Mouse (Mus musculus) heart, embryonic 14.5 days (tissue): ENCODE results near the gene Npm1. TPM values are rescaled to one million over a fixed set of nuclear protein-coding genes. Genes with fewer than 3 reads are reported as not detected.
A peak's percentile ranks its signal among the peaks of the same experiment; 100 is the strongest.

ENCODE experiments used
- ATAC-seq: fragments of 200-750 bp; cut with Nextera tagmentation; 2 replicates; pipeline ENCODE4 v1.8.0; 2017; ENCODE audit warnings: low read depth, moderate TSS enrichment; ENCODE audit not compliant: insufficient number of reproducible peaks, insufficient read depth, low FRiP score
- H3K27ac ChIP-seq, 2 experiments: fragments of 200-500 bp in 1 of 2; fragments of 300-500 bp in 1 of 2; sonication (generic) in 1 of 2; replicated peaks in 1 of 2; 2 replicates each; pipeline ENCODE4 v1.5.1; 2012 to 2014; ENCODE audit warnings: low read depth in 2 of 2, low read length in 2 of 2, control low read depth in 1 of 2, mild to moderate bottlenecking in 1 of 2, mixed read lengths in 1 of 2; ENCODE audit not compliant: control insufficient read depth in 1 of 2, insufficient read depth in 1 of 2
- H3K27me3 ChIP-seq: fragments of 300-500 bp; sonication (generic); 2 replicates; pipeline ENCODE4 v1.6.1; 2014; ENCODE audit warnings: mild to moderate bottlenecking, low read length, control low read depth; ENCODE audit not compliant: control insufficient read depth, insufficient read depth
- H3K36me3 ChIP-seq: fragments of 300-500 bp; sonication (generic); 2 replicates; pipeline ENCODE4 v1.6.1; 2014; ENCODE audit warnings: mild to moderate bottlenecking, control low read depth, low read length, mixed read lengths; ENCODE audit not compliant: control insufficient read depth, insufficient read depth
- H3K4me1 ChIP-seq, 2 experiments: fragments of 200-500 bp in 1 of 2; fragments of 300-500 bp in 1 of 2; sonication (generic) in 1 of 2; 2 replicates each; pipeline ENCODE4 v1.6.1; 2012 to 2014; ENCODE audit warnings: low read length in 2 of 2, control low read depth in 1 of 2, mixed read lengths in 1 of 2; ENCODE audit not compliant: control insufficient read depth in 2 of 2, insufficient read depth in 2 of 2
- H3K4me2 ChIP-seq: fragments of 300-500 bp; sonication (generic); 2 replicates; pipeline ENCODE4 v1.6.1; 2014; ENCODE audit warnings: mild to moderate bottlenecking, low read length
- H3K4me3 ChIP-seq, 2 experiments: fragments of 200-500 bp in 1 of 2; fragments of 300-500 bp in 1 of 2; sonication (generic) in 1 of 2; 2 replicates each; pipeline ENCODE4 v1.5.1; 2012 to 2014; ENCODE audit warnings: low read length in 2 of 2, mild to moderate bottlenecking in 2 of 2, control low read depth in 1 of 2, low read depth in 1 of 2, moderate library complexity in 1 of 2; ENCODE audit not compliant: control insufficient read depth in 1 of 2, insufficient read depth in 1 of 2
- H3K9ac ChIP-seq: fragments of 300-500 bp; sonication (generic); 2 replicates; pipeline ENCODE4 v1.6.1; 2014; ENCODE audit warnings: mild to moderate bottlenecking, low read length
- H3K9me3 ChIP-seq: fragments of 300-500 bp; sonication (generic); 2 replicates; pipeline ENCODE4 v1.6.1; 2016; ENCODE audit warnings: low read length, control low read depth; ENCODE audit not compliant: control insufficient read depth
- WGBS: fragments of 180-500 bp; shearing (Covaris S2); extraction: QIAGEN DNeasy Blood & Tissue Kit; methylation state at CpG from one replicate; pipeline ENCODE4 v1.1.7; 2014; 5-methylcytosine and 5-hydroxymethylcytosine counted together
- polyA plus RNA-seq: library from polyadenylated mRNA; unstranded; fragments of >200 nt; fragmentation: Nextera tagmentation; extraction: Ambion mirVana; gene quantifications from 2 replicates; pipeline ENCODE4 v1.2.1, GENCODE M21; 2014

The Npm1 gene
- polyA plus RNA-seq, 1 experiment from 2014 or later: 517 TPM

DNA sequence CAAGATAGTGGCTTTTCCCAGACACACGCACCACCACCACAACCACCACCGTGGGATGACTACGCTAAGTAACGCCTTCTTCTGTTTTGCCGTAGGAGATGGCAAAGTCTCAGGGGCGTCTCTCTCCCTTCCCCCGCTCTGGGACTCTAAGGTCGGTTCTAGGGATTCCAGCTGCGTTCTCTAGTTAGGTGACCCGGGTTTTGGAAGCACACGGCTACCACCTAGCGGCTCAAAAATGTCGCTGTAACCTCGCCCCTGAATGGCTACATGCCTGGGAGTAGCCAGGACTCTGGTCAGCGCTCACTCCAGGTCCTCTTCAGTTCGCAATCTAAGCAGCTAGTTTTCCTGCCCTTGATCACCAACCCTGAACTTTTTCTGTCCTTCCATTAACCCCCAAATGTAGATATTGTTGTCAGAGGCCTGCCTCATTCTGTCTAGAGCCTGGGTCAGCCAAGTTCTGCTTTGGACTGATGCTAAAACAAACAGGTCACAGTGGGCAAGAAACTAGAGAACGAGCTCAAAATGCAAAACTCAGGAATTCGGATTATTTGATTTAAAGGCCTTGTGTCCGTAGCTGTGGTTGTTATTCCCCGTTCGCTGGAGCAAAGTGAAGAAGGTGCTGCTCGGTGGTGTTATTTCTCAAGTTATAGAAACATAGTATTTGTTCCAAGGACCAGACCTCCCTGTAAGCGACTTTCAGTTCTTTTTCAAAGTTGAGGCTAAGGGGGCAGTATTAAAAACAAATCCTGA, 14.5 kb downstream of the Npm1 start:
- H3K4me2 ChIP-seq: peak overlapping the region; percentile 67
- H3K4me3 ChIP-seq: peak overlapping the region; percentile 54 to 66
- H3K27me3 ChIP-seq: peaks cover 8% of the 10 kb centered on the region; the same call in 1 of the 2 replicates
- WGBS: 6% methylated on average over 23 of the region's 23 CpGs
- peak overlapping the region; percentile 59 for H3K9ac ChIP-seq
- no peaks in the 10 kb centered on the region for H3K9me3 ChIP-seq
- peaks cover 44% of the 10 kb centered on the region for H3K36me3 ChIP-seq
- H3K4me1 ChIP-seq: peaks cover 26 to 33% of the 10 kb centered on the region in 2 experiments
- peak; percentile 69 for ATAC-seq
- H3K27ac ChIP-seq: peak overlapping the region in 1 of 2 experiments; percentile 83; a peak in 2 of 4 replicates

DNA sequence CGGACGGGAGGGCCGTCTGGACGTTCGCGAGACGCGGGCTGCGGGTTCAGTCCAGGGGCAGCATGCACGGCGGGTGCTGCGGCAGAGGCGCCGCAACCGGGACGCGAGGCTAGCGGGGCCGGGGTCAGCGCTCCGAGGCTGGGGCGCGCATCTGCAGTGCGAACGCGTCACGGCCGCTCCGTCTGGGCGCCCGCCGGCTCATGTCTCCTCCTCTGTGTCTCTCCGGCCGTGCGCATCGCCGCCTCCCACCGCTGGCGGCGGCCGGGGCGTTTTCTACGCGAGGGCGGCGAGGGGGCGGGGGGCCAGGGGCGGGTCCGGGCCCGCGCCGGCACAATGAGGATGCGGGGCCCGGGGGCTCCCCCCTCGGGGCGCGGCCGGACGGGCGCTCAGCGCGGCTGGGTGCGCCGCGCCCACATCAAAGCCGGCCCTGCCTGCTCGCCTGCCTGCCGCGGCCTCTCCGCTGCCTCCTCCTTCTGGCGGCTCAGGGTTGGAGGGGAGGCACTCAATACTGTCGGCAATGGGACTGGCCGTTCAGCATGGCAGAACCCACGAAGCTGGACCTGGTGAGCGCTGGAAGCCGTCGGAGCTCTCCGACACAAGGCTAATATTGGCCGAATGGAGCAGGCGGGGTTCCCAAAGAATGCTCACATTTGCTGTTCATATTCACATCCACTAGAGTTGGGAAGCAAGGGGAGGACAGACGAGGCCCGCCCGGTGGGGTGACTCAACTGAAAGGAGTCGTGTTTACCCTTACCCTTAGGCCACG, 15.3 kb downstream of the Npm1 start:
- Histone ChIP-seq H3K9ac (peak overlapping the region; percentile 59), H3K4me3 (peak overlapping the region; percentile 54 to 66), H3K4me1 (peaks cover 33 to 41% of the 10 kb centered on the region in 2 experiments), H3K27ac (peak overlapping the region in 1 of 2 experiments; percentile 83; a peak in 3 of 4 replicates), H3K9me3 (no peaks in the 10 kb centered on the region), H3K36me3 (peaks cover 36% of the 10 kb centered on the region), H3K27me3 (peaks cover 8% of the 10 kb centered on the region; the same call in 1 of the 2 replicates), H3K4me2 (peak overlapping the region; percentile 67)
- 1% methylated on average over 51 of the region's 85 CpGs for whole genome bisulfite sequencing
- ATAC-seq: peak; percentile 16

DNA sequence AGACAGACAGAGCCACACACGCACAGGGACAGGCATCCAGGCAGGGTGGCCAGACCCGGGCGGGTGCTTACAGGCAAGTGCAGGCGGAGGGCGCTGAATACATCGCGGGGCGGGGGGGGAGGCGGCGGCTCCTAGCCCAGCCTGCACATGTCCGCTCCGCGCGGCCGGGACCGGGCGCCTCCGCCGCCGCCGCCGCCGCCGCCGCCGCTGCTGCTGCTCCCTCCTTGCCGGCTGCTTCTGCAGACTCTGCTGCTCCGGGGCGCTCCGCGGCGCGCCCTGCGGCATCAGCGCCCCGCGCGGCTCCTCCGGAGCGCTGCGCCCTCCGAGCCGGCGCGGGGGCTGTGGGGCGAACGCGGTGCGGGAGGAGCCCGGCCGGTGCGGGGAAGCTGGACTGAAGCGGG, 15.8 kb downstream of the Npm1 start, which contains the start of gene Fgf18:
Gene Fgf18, minus strand, starts transcription at position 230 of the 401 bp plus-strand sequence.
- 0% methylated on average over 27 of the region's 53 CpGs for WGBS
- Histone ChIP-seq H3K4me3 (peak within 1 kb of the TSS; percentile 54 to 66), H3K4me1 (peaks cover 38 to 47% of the 10 kb centered on the region in 2 experiments), H3K27me3 (peaks cover 8% of the 10 kb centered on the region; the same call in 1 of the 2 replicates), H3K4me2 (peak within 1 kb of the TSS; percentile 67), H3K27ac (peak within 1 kb of the TSS; percentile 83 to 91), H3K36me3 (peaks cover 30% of the 10 kb centered on the region), H3K9me3 (no peaks in the 10 kb centered on the region), H3K9ac (peak within 1 kb of the TSS; percentile 59)
- peak; percentile 4; the same call in 1 of the 2 replicates for ATAC-seq

DNA sequence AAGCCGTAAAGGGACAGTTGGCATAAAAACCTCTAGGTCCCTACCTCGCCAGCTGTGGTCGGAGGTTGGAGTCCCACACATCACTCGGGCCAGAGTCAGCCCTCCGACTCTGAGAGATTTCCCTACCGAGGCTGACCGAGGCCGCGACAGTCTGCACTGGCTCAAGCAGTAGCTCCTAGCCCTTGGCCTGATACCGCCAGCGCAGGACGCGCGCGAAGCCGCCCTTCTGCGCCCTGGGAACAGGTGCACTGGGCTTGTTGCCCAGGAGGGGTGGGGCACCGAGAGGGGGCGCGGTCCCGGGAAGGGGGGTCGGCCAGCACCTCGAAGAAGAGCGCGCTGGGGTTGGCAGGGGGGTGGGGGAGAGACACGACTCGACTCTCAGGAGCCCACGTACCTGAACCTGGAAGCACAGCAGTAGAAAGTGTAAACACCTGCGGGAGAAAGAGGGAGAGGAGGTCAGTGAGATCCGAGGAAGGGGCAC, 16.3 kb downstream of the Npm1 start:
- H3K4me3 ChIP-seq: peak overlapping the region; percentile 54 to 66
- peaks cover 25% of the 10 kb centered on the region for H3K36me3 ChIP-seq
- peak; percentile 27 for ATAC-seq
- H3K4me1 ChIP-seq: peaks cover 41 to 51% of the 10 kb centered on the region in 2 experiments
- peak overlapping the region; percentile 59 for H3K9ac ChIP-seq
- H3K4me2 ChIP-seq: peak overlapping the region; percentile 67
- 1% methylated on average over 30 of the region's 30 CpGs for WGBS
- H3K27ac ChIP-seq: peak overlapping the region; percentile 83 to 91
- H3K27me3 ChIP-seq: peaks cover 8% of the 10 kb centered on the region; the same call in 1 of the 2 replicates
- no peaks in the 10 kb centered on the region for H3K9me3 ChIP-seq

DNA sequence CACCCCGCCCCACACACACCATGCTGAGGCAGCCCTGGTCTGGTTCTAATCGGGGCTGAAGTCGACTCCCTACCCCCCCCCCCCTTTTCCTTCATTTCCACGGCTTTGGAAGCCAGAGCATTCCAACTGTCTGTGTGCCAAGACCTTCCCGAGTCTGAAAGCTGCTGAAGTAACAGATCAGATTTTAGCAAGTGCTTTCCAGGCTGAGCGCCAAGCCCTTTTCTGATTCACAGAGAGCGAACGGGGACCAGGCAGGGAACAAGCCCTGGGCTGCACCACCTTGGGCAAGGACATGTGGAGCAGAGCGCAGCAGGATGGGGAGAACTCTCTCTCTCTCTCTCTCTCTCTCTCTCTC, 16.9 kb downstream of the Npm1 start:
- WGBS: 4% methylated on average over 8 of the region's 9 CpGs
- H3K4me3 ChIP-seq: peak overlapping the region in 1 of 2 experiments; percentile 66; a peak in 1 of 4 replicates
- ATAC-seq: peak; percentile 73
- H3K27me3 ChIP-seq: peaks cover 8% of the 10 kb centered on the region; the same call in 1 of the 2 replicates
- peak overlapping the region; percentile 59; the same call in 1 of the 2 replicates for H3K9ac ChIP-seq
- peaks cover 20% of the 10 kb centered on the region for H3K36me3 ChIP-seq
- peaks cover 41 to 51% of the 10 kb centered on the region in 2 experiments for H3K4me1 ChIP-seq
- no peaks in the 10 kb centered on the region for H3K9me3 ChIP-seq
- H3K4me2 ChIP-seq: peak overlapping the region; percentile 67
- H3K27ac ChIP-seq: peak overlapping the region; percentile 83 to 91

DNA sequence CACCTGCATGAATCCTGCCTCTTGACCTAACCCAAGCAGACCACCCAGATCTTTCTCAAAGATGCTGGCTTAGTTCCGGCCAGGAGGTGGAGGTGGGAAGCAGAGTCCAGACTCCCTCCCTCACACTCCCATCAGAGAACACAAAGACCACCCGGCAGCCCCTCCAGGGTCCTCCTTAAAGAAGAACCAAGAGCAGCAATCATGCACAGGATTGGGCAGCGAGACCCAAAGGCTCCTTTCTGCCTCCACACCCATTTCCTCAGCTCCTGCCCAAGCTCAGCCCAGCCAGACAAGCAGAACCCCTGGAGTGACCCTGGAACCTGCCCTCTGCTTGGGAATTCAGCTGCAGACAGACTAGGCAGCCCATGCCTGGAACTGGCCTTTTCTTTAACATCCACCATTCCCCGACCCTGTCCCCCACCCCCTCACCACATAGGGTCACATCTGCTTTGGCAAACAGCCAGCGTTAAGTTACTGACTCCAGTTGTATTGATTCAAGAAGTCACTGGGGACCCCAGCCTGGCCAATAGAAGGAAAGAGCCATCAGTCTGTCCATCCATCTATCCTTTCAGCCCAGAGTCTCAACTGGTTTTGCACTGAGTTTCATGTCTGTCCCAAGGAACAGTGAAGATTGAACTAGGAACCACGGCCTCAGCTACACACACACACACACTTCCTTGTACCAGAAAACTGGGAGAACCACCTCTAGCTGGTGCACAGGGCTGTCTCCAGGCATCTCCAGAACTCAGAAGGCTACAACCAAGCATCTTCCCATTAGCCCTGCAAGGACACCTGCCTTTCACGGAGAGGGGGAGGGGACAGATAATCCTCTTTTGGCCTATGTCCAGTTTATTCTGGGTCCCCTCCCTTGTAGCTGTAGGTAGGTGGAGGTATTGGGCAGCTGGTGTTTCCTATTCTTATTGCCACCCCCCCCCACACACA, 17.5 kb downstream of the Npm1 start:
- Histone ChIP-seq H3K36me3 (peaks cover 13% of the 10 kb centered on the region), H3K4me1 (peaks cover 41 to 51% of the 10 kb centered on the region in 2 experiments), H3K27me3 (peaks cover 8% of the 10 kb centered on the region; the same call in 1 of the 2 replicates), H3K27ac (peak overlapping the region; percentile 82 to 83), H3K4me2 (peak overlapping the region; percentile 67), H3K9me3 (no peaks in the 10 kb centered on the region), H3K9ac (peak overlapping the region; percentile 59; the same call in 1 of the 2 replicates), H3K4me3 (peak overlapping the region in 1 of 2 experiments; percentile 18; a peak in 1 of 4 replicates)
- 40% methylated on average over 7 of the region's 7 CpGs for WGBS
- ATAC-seq: no peak
